Mouse (Mus musculus): ENCODE data around the gene Idh3a.
"Not testable (repeated sequence)": the region's sequence is repeated elsewhere in the genome, so short reads cannot be mapped to it uniquely, and the experiment has no call there.

Idh3a gene

DNA sequence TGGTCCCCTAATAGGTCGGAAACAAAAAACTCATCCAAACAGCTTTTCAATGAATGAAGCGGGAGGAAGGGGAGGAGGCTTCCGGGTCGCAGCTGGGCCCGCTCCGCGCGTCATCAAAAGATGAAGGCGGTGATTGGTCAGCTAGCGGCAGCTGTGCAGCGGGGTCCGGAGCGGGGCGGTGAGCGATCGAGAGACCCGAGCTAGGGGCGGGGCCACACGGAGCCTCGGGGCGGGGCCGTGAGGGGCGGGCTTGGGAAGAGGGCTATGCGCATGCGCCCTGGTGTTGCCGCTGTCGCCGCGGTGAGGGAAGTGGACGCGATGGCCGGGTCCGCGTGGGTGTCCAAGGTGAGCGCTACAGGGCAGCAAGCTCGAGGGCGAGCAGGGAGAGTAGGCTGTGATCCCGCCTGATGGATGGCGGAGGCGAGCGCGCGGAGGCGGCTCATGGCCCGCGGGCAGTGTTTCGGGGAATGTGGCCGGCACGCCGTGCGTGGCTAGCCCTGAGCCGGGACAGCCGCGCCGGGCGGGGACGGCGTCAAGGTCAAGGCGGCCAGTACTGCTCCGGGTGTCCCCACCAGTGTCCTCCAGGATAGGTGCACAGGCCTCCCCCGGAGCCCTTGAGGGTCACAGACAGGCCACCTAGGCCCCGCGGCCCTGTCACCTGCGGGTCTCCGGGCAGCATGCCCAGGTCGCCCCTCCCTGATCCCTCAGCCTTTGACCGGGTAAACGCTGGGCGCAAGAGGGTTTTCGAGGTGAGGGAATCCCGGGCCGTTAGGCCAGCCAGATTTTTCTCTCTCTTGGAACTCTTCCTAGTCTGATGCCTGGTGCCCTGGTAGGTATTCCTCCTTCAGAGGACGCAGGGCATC lies at the start of gene Idh3a:
TSS of gene Idh3a (plus strand) at position 136 of the 863 bp plus-strand sequence.
- peak; percentile 96 for DNase-seq (ENCODE audit: low read depth, low spot score)

DNA sequence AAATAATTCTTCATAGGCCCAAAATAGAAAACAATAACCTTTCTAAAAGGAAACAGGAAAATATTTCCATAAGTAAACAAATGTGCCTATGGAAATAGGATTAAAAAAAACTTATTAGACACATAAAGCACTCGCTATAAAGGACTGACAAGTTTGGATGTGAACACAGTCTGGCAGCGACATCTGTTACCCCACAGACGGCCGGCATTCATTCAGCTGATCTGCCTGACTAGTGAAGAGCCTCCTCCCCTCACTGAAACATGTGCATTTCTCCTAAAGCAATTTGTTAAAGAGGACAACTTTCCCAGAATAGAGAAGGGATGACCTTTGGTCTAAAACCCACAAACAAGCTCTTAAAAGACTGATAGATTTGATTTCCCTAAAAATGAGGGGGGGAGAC lies 49.1 kb upstream of the Idh3a start:
- no peak for DNase-seq (ENCODE audit: low read depth, low spot score)

- DNase-seq (ENCODE audit: low read depth, low spot score): no peak
Measured at GRCm38 (mm10) chr9:54537480-54537879, 48.7 kb upstream of the Idh3a start.

DNA sequence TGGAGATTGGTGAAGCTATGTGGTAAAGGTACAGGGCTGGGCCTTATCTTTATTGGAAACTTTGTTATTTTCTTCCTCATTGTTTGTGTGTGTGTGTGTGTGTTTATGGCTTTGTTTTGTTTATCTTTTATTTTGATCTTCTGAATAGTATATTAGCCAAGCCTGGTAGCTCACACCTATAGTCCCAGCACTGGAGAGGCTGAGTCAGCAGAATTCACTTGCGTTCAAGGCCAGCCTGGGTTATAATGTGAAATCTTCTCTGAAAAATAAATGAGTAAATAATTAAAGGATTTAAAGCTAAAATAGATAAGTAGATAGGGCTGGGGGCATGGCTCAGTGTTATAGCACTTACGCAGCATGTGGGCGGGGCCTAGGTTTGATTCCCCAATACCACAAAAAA lies 47.9 kb upstream of the Idh3a start:
- no peak for DNase-seq (ENCODE audit: low read depth, low spot score)

DNA sequence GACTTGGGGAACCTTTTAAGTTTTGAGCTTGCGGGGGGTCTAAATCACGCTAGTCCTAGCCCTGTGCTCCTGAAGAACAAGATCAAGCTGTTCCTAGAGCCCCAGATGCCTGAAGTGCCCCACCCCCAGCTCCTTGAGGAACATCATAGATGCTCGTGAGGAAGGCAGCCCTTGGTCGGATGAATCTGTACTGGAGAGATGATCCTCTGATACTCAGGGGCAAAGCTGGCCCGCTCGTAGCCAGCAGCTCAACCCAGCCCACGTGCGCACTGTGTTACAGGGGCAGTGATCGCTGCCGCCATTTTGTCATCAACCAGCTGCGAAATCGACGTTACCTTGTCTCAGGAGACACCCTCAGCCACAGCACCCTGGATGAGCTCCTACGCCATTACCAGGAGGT lies 47.5 kb upstream of the Idh3a start, which contains the start of gene Sh2d7:
TSS of gene Sh2d7 (plus strand) at position 301 of the 400 bp plus-strand sequence.
- no peak for DNase-seq (ENCODE audit: low read depth, low spot score)

DNA sequence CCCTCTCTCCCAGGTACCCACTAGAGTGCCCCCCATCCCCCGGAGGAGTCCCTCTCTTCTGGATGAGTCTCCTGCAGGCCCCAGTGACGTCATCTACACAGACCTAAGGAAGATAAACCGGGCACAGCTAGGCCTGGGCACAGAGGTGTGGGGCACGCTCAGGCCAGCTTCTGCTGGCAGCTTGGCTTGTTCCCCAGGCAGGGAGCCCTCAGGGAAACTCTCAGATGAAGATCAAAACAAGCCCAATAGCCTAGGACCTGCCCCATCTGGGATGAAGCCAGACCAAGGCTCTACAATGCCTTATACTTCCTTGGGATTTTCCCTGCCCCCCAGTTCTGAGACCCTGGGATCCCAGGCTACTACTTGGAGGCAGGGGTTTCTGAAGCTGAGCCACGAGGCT lies 45.3 kb upstream of the Idh3a start:
- no peak for DNase-seq (ENCODE audit: low read depth, low spot score)

DNA sequence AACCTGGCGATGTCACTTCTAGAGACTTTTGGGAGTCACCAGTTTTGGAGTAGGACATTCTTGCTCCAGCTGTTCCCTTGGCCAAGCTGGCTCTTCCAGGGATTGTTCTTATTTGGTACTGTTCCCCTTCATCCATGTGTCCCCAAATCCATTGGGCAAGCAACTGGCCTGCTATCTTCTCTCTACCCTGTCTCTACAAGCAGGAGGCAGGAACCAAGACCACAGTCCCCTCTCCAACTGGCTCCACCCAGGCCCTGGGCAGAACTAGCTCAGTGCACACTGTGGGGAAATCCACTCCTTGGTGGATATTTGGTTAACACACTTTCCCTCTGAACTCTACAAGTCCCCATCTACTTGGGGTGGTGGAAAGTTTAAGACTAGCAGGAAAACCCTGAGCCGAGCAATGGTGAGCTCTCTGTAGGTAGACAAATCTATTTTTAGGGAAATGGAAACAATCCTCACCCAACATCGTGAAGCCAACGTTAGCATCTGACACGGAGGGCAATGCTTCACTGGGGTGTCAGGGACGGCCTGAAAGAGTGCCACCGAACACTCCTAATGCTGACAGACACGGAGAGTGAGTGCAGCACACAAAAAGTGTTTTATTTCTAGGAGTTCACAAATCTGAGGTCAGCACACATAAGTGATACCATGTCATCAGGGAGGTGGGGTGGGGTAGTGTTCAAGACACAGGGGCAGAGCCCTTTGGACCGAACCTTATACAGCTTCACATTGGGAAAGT lies 41.8 kb upstream of the Idh3a start:
- DNase-seq (ENCODE audit: low read depth, low spot score): no peak

GRCm38 (mm10) chr9:54544954-54545315 lies 41.2 kb upstream of the Idh3a start:
- DNase-seq (ENCODE audit: low read depth, low spot score): no peak

- peak; percentile 43 for DNase-seq (ENCODE audit: low read depth, low spot score)
Measured at GRCm38 (mm10) chr9:54547536-54547935, 38.6 kb upstream of the Idh3a start.

DNA sequence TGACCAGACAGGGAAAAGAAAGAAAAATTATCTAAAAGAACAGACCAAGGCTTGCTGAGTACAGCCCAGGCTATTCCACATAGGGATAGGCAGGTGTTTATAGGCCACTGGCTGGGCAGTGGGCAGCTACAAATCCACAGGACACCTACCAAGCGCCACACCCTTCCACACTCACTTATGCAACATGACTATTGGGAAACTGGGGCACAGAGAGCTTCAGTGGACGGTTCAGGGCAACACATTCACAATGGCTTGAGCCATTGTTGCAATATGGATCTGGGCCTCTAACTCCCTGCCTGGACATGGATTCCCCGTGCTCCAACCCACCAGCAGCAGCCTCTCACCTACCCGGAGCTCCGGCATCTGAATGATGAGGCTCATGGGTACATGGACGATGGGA lies 36.7 kb upstream of the Idh3a start:
- DNase-seq (ENCODE audit: low read depth, low spot score): no peak

DNA sequence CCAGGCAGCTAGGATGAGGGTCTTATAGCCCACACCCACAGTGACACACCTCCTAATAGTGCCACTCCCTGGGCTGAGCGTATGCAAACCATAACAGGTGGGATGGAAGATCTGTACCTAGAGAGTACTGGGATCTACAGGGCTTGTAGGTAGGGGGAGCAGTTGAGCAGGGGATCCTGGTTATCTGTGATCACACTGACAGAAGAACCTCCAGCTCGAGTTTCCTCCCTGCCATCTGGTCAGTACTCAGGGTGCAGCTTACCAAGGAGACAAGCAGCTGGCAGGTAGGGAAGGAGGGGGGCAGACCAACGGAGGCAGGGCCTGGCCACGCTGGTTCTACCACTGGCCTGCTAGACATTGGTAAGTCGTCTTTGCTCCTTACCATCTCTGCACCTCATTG lies 33.7 kb upstream of the Idh3a start:
- no peak for DNase-seq (ENCODE audit: low read depth, low spot score)

- no peak for DNase-seq (ENCODE audit: low read depth, low spot score)
Measured at GRCm38 (mm10) chr9:54555044-54555443, 31.1 kb upstream of the Idh3a start.

GRCm38 (mm10) chr9:54558731-54559130 lies 27.4 kb upstream of the Idh3a start:
- no peak for DNase-seq (ENCODE audit: low read depth, low spot score)

DNA sequence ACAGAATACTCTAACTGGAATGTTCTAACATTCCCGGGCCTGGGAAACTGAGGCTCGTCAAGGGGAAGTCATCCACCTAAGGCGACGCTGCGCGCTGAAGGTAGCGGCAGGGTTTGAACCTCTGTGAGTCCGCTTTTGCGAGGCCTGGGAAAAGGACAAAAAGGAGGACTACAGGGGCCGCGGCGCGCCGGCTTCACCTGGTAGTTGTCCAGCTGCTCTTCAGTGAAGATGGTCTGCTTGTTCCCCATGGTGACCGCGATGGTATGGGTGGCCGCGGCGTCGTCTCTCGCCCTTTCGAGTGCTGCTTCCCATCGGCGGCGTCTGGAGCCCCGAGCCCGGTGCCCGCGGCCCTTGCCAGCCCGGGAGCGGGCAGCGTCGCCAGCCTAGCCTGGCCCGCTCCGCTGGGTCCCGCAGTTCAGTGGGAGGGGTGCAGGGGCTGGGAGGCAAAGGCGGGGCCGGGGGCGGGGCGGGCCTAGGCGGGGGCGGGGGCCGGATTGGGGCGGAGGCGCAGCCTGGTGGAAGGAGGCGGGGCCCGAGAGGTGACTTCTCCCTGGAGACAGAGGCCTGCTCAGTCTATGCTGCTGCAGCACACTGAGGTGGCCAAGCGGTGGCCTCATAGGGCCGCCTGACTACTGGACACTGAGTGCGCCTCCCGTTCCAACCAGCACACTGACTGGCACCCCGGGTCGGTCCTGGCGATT lies 26.2 kb upstream of the Idh3a start, which contains the start of gene Cib2:
TSS of gene Cib2 (minus strand) at position 448 of the 701 bp plus-strand sequence.
- DNase-seq (ENCODE audit: low read depth, low spot score): peak; percentile 56

GRCm38 (mm10) chr9:54560831-54561601 lies 25.1 kb upstream of the Idh3a start:
- DNase-seq (ENCODE audit: low read depth, low spot score): no peak

DNA sequence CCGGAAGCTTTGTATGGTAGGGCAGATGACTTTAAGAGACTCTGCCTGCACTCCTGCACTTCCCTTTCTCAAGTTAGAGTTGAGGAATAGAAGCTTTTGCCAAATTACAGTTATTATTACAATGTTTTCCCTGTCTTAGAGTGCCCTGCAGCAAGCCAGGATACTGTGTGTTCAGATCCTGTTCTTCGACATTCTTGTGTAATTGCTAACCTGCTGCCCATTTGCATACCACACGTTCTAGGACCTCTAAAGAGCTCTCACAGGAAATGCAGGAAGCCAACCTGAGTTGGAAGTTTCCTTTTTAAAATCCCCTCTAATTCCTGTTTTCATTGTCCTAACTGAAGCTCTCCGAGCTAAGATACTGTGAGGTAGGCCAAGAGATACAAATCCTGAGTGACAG lies 19.2 kb upstream of the Idh3a start:
- no peak for DNase-seq (ENCODE audit: low read depth, low spot score)

DNA sequence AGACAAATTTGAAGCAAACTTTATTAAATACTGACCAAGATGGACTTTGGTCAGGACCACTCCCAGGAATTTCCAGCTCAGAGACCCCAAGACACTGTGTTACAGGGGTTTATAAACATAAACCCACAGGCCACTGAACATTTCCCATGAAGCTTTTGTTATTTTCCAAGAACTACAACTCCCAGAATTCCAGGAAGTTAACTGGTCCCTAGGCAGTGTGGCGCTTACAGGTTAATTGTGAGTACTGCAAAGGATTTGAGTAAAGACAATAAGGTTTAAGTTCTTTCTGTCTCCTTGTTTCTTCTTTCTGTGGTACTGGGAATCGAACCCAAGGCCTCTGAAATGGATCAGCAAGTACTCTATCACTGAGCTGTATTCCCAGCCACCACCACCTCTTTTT lies 17.4 kb upstream of the Idh3a start:
- DNase-seq (ENCODE audit: low read depth, low spot score): no peak

DNA sequence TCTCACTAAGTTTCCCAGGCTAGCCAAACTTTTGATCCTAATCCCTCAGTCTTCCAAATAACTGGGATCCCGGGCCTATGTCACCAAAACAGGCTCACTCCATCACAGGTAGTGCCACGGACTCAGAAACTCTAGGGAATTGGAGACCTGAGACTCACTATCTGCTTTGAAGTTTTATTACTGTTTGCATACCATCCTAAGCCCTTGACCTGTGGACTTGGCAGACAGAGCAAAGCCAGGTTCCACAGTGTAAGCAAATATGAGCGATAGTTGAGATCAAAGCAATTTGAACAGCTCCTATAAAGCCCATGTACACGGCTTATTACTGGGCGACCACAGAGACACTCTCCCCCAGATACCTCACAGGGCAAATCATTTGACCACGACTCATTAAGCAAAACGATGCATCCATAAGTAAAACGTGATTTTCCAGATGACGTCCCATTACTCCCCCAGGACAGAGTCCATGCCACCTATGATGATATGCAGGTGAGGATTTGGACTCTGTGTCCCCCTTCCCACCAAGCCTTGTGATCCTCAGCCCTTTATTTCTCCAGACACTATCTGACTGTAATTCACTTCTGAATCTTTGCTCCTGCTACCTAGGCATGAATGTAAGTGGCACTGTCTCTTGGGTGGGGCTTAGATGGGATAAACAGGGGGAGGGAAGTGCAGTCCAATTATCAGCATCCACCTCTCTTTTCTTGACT lies 14.8 kb upstream of the Idh3a start:
- DNase-seq (ENCODE audit: low read depth, low spot score): no peak

GRCm38 (mm10) chr9:54583712-54584111 lies 2.4 kb upstream of the Idh3a start:
- no peak for DNase-seq (ENCODE audit: low read depth, low spot score)

GRCm38 (mm10) chr9:54584127-54584526 lies 2.0 kb upstream of the Idh3a start:
- DNase-seq (ENCODE audit: low read depth, low spot score): not testable (repeated sequence)

- DNase-seq (ENCODE audit: low read depth, low spot score): no peak
Measured at GRCm38 (mm10) chr9:54585839-54586198, 315 bp upstream of the Idh3a start.
